Mouse (Mus musculus) spleen, embryonic (tissue): ENCODE measurements around the gene Trpv4.

ENCODE experiments used
- CTCF ChIA-PET: fragments of 350-600 bp; sonication (Branson Sonifier 250); formaldehyde crosslinking; loops from one replicate; lab custom pipeline; 2022; lab: Charles Lee

The Trpv4 gene

GRCm38 (mm10) chr5:114592463-114593160, 65.6 kb downstream of the Trpv4 start:
- CTCF ChIA-PET: interaction anchor here (0.5 to 1.4 kb wide), 2 partner anchors 47 to 950 kb away, joined by 3 read pairs; no protein-coding TSS in a partner anchor

- CTCF ChIA-PET: no interaction called here
Measured at GRCm38 (mm10) chr5:114591151-114591561, 67.1 kb downstream of the Trpv4 start.

- CTCF ChIA-PET: interaction anchor here (0.6 kb wide), 1 partner anchor 614 kb away, joined by 4 read pairs; no protein-coding TSS in a partner anchor
Measured at GRCm38 (mm10) chr5:114590043-114590913, 67.9 kb downstream of the Trpv4 start.

- CTCF ChIA-PET: interaction anchor here (0.7 kb wide), 1 partner anchor 8 kb away, joined by 10 read pairs; no protein-coding TSS in a partner anchor
Measured at GRCm38 (mm10) chr5:114589454-114589853, 68.8 kb downstream of the Trpv4 start.

- CTCF ChIA-PET: interaction anchor here (0.7 kb wide), 1 partner anchor 9 kb away, joined by 10 read pairs; no protein-coding TSS in a partner anchor
Measured at GRCm38 (mm10) chr5:114589026-114589425, 69.2 kb downstream of the Trpv4 start.

- CTCF ChIA-PET: no interaction called here
Measured at GRCm38 (mm10) chr5:114588416-114588815, 69.8 kb downstream of the Trpv4 start.

GRCm38 (mm10) chr5:114587908-114588307, 70.3 kb downstream of the Trpv4 start:
- CTCF ChIA-PET: interaction anchor here (0.6 kb wide), 2 partner anchors 122 to 126 kb away, joined by 3 to 4 read pairs; no protein-coding TSS in a partner anchor

GRCm38 (mm10) chr5:114585682-114586081, 72.5 kb downstream of the Trpv4 start:
- CTCF ChIA-PET: interaction anchor here (0.7 kb wide), 1 partner anchor 1319 kb away, joined by 16 read pairs; no protein-coding TSS in a partner anchor

GRCm38 (mm10) chr5:114584293-114585104, 73.7 kb downstream of the Trpv4 start:
- CTCF ChIA-PET: no interaction called here

GRCm38 (mm10) chr5:114583490-114584175, 74.6 kb downstream of the Trpv4 start:
- CTCF ChIA-PET: no interaction called here

- CTCF ChIA-PET: no interaction called here
Measured at GRCm38 (mm10) chr5:114583046-114583445, 75.2 kb downstream of the Trpv4 start.

GRCm38 (mm10) chr5:114581486-114581885, 76.7 kb downstream of the Trpv4 start:
- CTCF ChIA-PET: no interaction called here

- CTCF ChIA-PET: no interaction called here
Measured at GRCm38 (mm10) chr5:114579714-114580357, 78.4 kb downstream of the Trpv4 start.

GRCm38 (mm10) chr5:114578361-114578760, 79.9 kb downstream of the Trpv4 start:
- CTCF ChIA-PET: interaction anchor here (0.6 kb wide), 1 partner anchor 19 kb away, joined by 4 read pairs; no protein-coding TSS in a partner anchor

GRCm38 (mm10) chr5:114575986-114576605, 82.1 kb downstream of the Trpv4 start:
- CTCF ChIA-PET: no interaction called here

- CTCF ChIA-PET: no interaction called here
Measured at GRCm38 (mm10) chr5:114575530-114575929, 82.7 kb downstream of the Trpv4 start.

- CTCF ChIA-PET: no interaction called here
Measured at GRCm38 (mm10) chr5:114575010-114575409, 83.2 kb downstream of the Trpv4 start.

GRCm38 (mm10) chr5:114573920-114574628, 84.1 kb downstream of the Trpv4 start:
- CTCF ChIA-PET: no interaction called here

- CTCF ChIA-PET: no interaction called here
Measured at GRCm38 (mm10) chr5:114572997-114573396, 85.2 kb downstream of the Trpv4 start.
